Mouse (Mus musculus): ENCODE measurements around the gene Rnf167. TPM values are rescaled to one million over a fixed set of nuclear protein-coding genes. Genes with fewer than 3 reads are reported as not detected.

Gene Rnf167
- polyA plus RNA-seq, 1 experiment from 2014 or later: 118 TPM

DNA sequence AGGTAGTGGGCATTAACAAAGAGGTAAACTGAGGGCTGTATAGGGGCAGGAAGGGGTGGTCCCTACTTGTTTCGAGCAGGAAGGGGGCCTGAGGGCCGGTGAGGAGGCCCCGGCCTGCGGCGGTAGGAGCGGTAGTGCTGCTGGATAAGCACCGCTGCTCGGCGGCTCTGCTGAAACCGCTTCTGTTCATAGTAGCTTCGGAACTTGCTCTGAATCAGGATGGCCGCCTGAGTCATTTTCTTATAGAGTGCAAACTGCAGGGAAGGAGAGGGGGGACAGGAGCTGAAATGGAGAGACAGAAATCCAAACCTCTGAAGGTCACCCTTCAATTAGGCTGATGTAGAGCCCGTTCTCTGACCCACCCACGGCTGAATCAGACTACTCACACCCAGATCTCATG lies 23.4 kb downstream of the Rnf167 start:
- WGBS: 42% methylated on average over 14 of the region's 14 CpGs
- H3K36me3 ChIP-seq (ENCODE audit: control insufficient read depth, insufficient read depth, low read length): peaks cover 9% of the 10 kb centered on the region
- H3K9me3 ChIP-seq (ENCODE audit: control insufficient read depth, low read depth, low read length): no peaks in the 10 kb centered on the region
- H3K27ac ChIP-seq (ENCODE audit: low read length): peak overlapping the region; percentile 98
- no peaks in the 10 kb centered on the region for H3K27me3 ChIP-seq (ENCODE audit: control insufficient read depth, insufficient read depth, low read length)
- peak overlapping the region; percentile 64 for H3K4me3 ChIP-seq (ENCODE audit: low read depth, low read length)
- no peak for ATAC-seq (ENCODE audit: insufficient number of reproducible peaks, insufficient read depth, low FRiP score, low read depth)
- H3K4me2 ChIP-seq (replicated peaks; ENCODE audit: low read depth, low read length): peak overlapping the region; percentile 81
- peaks cover 19% of the 10 kb centered on the region for H3K4me1 ChIP-seq (ENCODE audit: control insufficient read depth, insufficient read depth, low read length)
- H3K9ac ChIP-seq (replicated peaks; ENCODE audit: low read depth, low read length): peak overlapping the region; percentile 65

DNA sequence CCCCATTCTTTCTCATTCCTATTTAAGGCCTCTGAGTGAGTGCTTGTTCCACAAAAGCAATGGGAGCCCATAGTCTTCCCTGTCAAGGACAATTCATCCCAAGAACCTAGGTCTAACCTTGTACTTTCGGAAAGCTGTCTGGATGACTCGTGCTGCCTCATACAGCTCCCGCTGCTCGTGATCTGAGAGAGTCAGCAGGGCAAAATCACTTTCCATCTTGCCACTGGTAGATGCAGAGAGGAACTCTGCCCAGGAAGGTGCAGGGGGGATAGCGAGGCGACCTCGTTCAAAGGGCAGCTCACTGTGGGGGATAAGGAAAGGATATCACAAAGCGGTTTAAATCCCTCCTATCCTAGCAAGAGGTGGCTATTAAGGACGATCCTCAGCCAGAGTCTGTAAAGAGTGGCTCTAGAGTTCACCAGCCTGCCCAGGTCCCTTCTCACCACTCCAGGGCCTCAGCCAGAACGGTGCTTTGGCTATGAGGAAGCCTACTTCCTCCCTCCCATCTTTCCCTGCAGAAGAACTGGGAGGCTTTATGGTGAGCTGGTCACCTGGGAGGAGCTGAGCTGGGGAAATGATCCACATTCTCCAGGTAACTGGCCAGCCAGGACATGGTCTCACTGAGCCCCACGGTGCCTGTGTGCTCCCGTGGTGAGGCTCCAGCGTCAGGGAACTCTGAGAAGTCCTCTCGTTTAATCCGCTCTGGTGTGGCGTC lies 24.5 kb downstream of the Rnf167 start:
- ATAC-seq (ENCODE audit: insufficient number of reproducible peaks, insufficient read depth, low FRiP score, low read depth): no peak
- 84% methylated on average over 16 of the region's 16 CpGs for WGBS
- Histone ChIP-seq H3K4me2 (replicated peaks; ENCODE audit: low read depth, low read length) (0 out of 2 replicates have a peak overlapping the region, but pooled peaks have one; percentile 81), H3K27ac (ENCODE audit: low read length) (no peak overlapping the region), H3K4me3 (ENCODE audit: low read depth, low read length) (no peak overlapping the region), H3K4me1 (ENCODE audit: control insufficient read depth, insufficient read depth, low read length) (peaks cover 19% of the 10 kb centered on the region), H3K9ac (replicated peaks; ENCODE audit: low read depth, low read length) (no peak overlapping the region), H3K9me3 (ENCODE audit: control insufficient read depth, low read depth, low read length) (no peaks in the 10 kb centered on the region), H3K36me3 (ENCODE audit: control insufficient read depth, insufficient read depth, low read length) (peaks cover 19% of the 10 kb centered on the region), H3K27me3 (ENCODE audit: control insufficient read depth, insufficient read depth, low read length) (no peaks in the 10 kb centered on the region)

DNA sequence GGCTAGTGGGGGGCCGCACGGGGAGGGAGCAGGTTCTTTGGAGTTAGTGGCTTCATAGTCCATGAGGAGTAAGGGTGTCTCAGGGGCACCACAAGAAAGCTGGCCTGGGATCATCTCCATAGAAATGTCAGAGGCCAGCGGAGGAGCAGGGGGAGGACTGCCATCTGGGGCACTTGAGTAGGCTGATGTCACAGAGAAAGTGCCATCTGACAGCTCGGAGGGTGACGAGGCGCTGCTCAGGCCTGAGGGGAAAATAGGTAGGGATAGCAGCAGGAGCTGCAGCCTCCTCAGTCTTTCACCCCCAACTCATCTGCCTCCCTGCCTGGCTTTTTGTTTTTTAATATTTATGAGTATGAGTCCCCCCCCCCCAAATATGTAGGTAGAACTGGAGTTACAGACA lies 27.0 kb downstream of the Rnf167 start:
- H3K9ac ChIP-seq (replicated peaks; ENCODE audit: low read depth, low read length): no peak overlapping the region
- H3K9me3 ChIP-seq (ENCODE audit: control insufficient read depth, low read depth, low read length): no peaks in the 10 kb centered on the region
- H3K27ac ChIP-seq (ENCODE audit: low read length): no peak overlapping the region
- H3K36me3 ChIP-seq (ENCODE audit: control insufficient read depth, insufficient read depth, low read length): peaks cover 27% of the 10 kb centered on the region
- 85% methylated on average over 6 of the region's 6 CpGs for WGBS
- H3K4me1 ChIP-seq (ENCODE audit: control insufficient read depth, insufficient read depth, low read length): peaks cover 12% of the 10 kb centered on the region
- no peaks in the 10 kb centered on the region for H3K27me3 ChIP-seq (ENCODE audit: control insufficient read depth, insufficient read depth, low read length)
- no peak for ATAC-seq (ENCODE audit: insufficient number of reproducible peaks, insufficient read depth, low FRiP score, low read depth)
- no peak overlapping the region for H3K4me3 ChIP-seq (ENCODE audit: low read depth, low read length)
- H3K4me2 ChIP-seq (replicated peaks; ENCODE audit: low read depth, low read length): no peak overlapping the region

DNA sequence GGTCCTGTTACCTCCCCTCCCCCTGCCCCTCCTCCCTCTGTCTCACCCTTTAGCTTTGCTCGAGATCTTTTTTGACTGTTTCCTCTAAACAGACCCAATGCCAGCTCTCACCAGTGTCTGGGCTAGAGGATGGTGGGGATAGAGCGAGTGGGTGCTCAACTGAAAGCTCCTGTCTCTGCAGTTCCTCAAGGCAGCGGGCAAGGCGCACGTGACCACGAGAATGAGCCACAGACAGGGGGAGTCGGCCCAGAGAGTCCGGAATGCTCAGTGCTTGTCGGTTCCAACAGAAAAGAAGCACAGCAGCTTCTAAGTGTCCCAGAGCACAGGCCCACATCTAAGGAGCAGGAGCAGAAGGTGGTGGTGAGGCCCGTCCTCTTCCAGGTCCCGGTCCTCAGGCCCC lies 27.5 kb downstream of the Rnf167 start:
- no peak for ATAC-seq (ENCODE audit: insufficient number of reproducible peaks, insufficient read depth, low FRiP score, low read depth)
- Histone ChIP-seq H3K27ac (ENCODE audit: low read length) (no peak overlapping the region), H3K9ac (replicated peaks; ENCODE audit: low read depth, low read length) (no peak overlapping the region), H3K4me2 (replicated peaks; ENCODE audit: low read depth, low read length) (no peak overlapping the region), H3K36me3 (ENCODE audit: control insufficient read depth, insufficient read depth, low read length) (peaks cover 30% of the 10 kb centered on the region), H3K27me3 (ENCODE audit: control insufficient read depth, insufficient read depth, low read length) (no peaks in the 10 kb centered on the region), H3K4me1 (ENCODE audit: control insufficient read depth, insufficient read depth, low read length) (peaks cover 12% of the 10 kb centered on the region), H3K4me3 (ENCODE audit: low read depth, low read length) (no peak overlapping the region), H3K9me3 (ENCODE audit: control insufficient read depth, low read depth, low read length) (no peaks in the 10 kb centered on the region)
- 67% methylated on average over 11 of the region's 11 CpGs for WGBS

DNA sequence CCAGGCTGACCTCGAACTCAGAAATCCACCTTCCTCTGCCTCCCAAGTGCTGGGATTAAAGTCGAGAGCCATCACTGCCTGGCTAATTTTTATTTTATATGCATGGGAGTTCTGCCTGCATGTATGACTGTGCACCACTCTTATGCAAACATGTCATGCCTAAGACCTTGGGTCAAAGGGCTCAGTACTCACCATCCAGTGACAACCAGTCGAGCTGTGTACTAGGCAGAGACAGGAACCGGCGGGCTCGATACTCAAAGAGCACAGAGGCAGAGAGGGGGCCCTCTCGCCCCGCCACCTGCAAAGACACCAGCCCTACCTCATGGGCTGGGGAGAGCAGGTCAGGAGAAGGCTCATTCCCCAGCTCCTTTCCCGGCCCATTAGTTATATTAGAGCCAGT lies 31.1 kb downstream of the Rnf167 start:
- ATAC-seq (ENCODE audit: insufficient number of reproducible peaks, insufficient read depth, low FRiP score, low read depth): no peak
- WGBS: 76% methylated on average over 9 of the region's 9 CpGs
- Histone ChIP-seq H3K4me1 (ENCODE audit: control insufficient read depth, insufficient read depth, low read length) (peaks cover 6% of the 10 kb centered on the region), H3K4me3 (ENCODE audit: low read depth, low read length) (no peak overlapping the region), H3K27ac (ENCODE audit: low read length) (no peak overlapping the region), H3K9ac (replicated peaks; ENCODE audit: low read depth, low read length) (no peak overlapping the region), H3K4me2 (replicated peaks; ENCODE audit: low read depth, low read length) (no peak overlapping the region), H3K27me3 (ENCODE audit: control insufficient read depth, insufficient read depth, low read length) (no peaks in the 10 kb centered on the region), H3K9me3 (ENCODE audit: control insufficient read depth, low read depth, low read length) (no peaks in the 10 kb centered on the region), H3K36me3 (ENCODE audit: control insufficient read depth, insufficient read depth, low read length) (peaks cover 44% of the 10 kb centered on the region)

DNA sequence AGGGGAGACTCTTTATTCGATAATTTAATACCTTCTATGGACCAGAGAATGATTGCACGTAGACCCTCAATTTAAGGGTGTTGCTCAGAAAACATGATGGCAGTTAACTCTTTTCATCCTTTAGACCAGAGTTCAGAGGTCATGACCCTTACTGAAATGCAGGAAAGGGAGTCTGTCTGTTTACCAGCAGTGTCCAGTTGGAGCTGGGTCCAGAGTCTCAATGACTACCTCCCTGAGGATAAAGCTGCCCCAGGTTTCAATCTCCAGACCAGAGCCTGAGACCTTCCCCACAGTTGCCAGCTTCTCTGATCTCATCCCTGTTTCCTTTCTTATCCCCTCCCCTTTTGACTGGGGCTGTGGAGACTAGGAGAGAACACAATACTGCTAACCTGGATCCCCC lies 31.5 kb downstream of the Rnf167 start:
- ATAC-seq (ENCODE audit: insufficient number of reproducible peaks, insufficient read depth, low FRiP score, low read depth): no peak
- Histone ChIP-seq H3K9me3 (ENCODE audit: control insufficient read depth, low read depth, low read length) (no peaks in the 10 kb centered on the region), H3K9ac (replicated peaks; ENCODE audit: low read depth, low read length) (no peak overlapping the region), H3K4me1 (ENCODE audit: control insufficient read depth, insufficient read depth, low read length) (peaks cover 6% of the 10 kb centered on the region), H3K36me3 (ENCODE audit: control insufficient read depth, insufficient read depth, low read length) (peaks cover 44% of the 10 kb centered on the region), H3K27ac (ENCODE audit: low read length) (no peak overlapping the region), H3K4me3 (ENCODE audit: low read depth, low read length) (no peak overlapping the region), H3K27me3 (ENCODE audit: control insufficient read depth, insufficient read depth, low read length) (no peaks in the 10 kb centered on the region), H3K4me2 (replicated peaks; ENCODE audit: low read depth, low read length) (no peak overlapping the region)
- 82% methylated on average over 2 of the region's 2 CpGs for WGBS

DNA sequence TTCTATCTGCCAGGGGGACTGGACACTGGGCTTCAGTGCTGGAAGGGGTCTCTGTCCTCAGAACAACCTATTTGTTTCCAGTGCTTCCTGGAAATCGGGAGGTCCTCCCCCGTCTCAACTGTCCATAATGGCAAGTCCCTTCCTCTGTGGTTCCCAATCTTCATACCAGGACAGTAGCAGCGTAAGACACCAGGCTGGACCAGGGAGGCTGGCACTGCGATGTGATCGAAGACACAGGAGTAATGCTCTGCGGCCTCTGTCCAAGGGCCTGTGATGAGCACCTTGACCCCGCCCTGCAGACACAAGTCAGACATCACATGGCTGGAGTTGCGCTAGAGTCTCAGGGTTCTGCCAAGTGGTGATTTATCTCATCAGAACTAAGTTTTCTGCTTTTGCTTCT lies 32.3 kb downstream of the Rnf167 start:
- Histone ChIP-seq H3K4me3 (ENCODE audit: low read depth, low read length) (no peak overlapping the region), H3K4me2 (replicated peaks; ENCODE audit: low read depth, low read length) (no peak overlapping the region), H3K27ac (ENCODE audit: low read length) (no peak overlapping the region), H3K36me3 (ENCODE audit: control insufficient read depth, insufficient read depth, low read length) (peaks cover 44% of the 10 kb centered on the region), H3K27me3 (ENCODE audit: control insufficient read depth, insufficient read depth, low read length) (no peaks in the 10 kb centered on the region), H3K9ac (replicated peaks; ENCODE audit: low read depth, low read length) (no peak overlapping the region), H3K9me3 (ENCODE audit: control insufficient read depth, low read depth, low read length) (no peaks in the 10 kb centered on the region), H3K4me1 (ENCODE audit: control insufficient read depth, insufficient read depth, low read length) (peaks cover 6% of the 10 kb centered on the region)
- no peak for ATAC-seq (ENCODE audit: insufficient number of reproducible peaks, insufficient read depth, low FRiP score, low read depth)
- WGBS: 91% methylated on average over 8 of the region's 8 CpGs

DNA sequence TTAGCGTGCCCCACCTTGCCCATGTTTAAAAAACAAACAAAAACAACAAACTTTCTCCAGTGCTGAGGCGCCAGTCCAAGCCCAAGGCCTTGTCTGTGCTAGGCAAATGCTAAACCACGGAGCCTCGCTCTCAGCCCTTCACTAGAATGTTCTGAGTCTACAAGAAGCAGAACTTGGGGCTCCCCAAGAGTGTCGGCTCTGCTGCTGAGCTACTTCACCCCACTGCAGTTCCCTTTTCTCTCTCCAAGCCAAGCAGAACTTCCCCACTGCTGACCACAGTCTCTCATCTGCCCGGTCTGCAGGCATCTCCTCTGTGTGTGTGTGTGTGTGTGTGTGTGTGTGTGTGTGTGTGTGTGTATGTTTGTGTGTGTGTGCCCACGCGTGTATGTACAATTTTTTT lies 32.9 kb downstream of the Rnf167 start:
- Histone ChIP-seq H3K36me3 (ENCODE audit: control insufficient read depth, insufficient read depth, low read length) (peaks cover 47% of the 10 kb centered on the region), H3K4me2 (replicated peaks; ENCODE audit: low read depth, low read length) (no peak overlapping the region), H3K9me3 (ENCODE audit: control insufficient read depth, low read depth, low read length) (no peaks in the 10 kb centered on the region), H3K27ac (ENCODE audit: low read length) (no peak overlapping the region), H3K4me3 (ENCODE audit: low read depth, low read length) (no peak overlapping the region), H3K9ac (replicated peaks; ENCODE audit: low read depth, low read length) (no peak overlapping the region), H3K4me1 (ENCODE audit: control insufficient read depth, insufficient read depth, low read length) (peaks cover 6% of the 10 kb centered on the region), H3K27me3 (ENCODE audit: control insufficient read depth, insufficient read depth, low read length) (no peaks in the 10 kb centered on the region)
- ATAC-seq (ENCODE audit: insufficient number of reproducible peaks, insufficient read depth, low FRiP score, low read depth): no peak
- WGBS: 90% methylated on average over 8 of the region's 8 CpGs

DNA sequence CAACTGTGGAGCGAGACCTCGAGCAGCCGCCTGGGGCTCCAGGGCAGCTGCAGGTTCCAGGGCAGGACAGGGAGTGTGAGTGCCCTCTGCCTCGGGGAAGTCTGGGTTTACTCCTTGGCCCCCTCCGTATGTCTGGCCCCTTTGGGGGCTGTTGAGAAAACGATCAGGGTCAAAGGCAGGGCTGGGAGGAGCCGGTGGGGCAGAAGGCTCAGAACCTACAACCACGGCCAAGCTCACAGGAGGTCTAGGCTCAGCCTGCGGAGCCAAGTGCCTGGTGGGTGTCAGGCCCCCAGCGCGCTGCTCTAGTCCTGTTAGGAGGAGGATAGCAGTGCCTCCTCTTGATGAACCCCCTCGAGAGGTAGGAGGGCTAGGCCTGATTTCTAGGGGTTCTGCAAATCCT lies 34.1 kb downstream of the Rnf167 start:
- 62% methylated on average over 12 of the region's 12 CpGs for WGBS
- no peak for ATAC-seq (ENCODE audit: insufficient number of reproducible peaks, insufficient read depth, low FRiP score, low read depth)
- H3K36me3 ChIP-seq (ENCODE audit: control insufficient read depth, insufficient read depth, low read length): peaks cover 37% of the 10 kb centered on the region

More for the DNA sequence above, 34.1 kb downstream of the Rnf167 start:
- Histone ChIP-seq H3K4me3 (ENCODE audit: low read depth, low read length) (no peak overlapping the region), H3K4me2 (replicated peaks; ENCODE audit: low read depth, low read length) (no peak overlapping the region), H3K9ac (replicated peaks; ENCODE audit: low read depth, low read length) (no peak overlapping the region), H3K9me3 (ENCODE audit: control insufficient read depth, low read depth, low read length) (no peaks in the 10 kb centered on the region), H3K27ac (ENCODE audit: low read length) (no peak overlapping the region), H3K27me3 (ENCODE audit: control insufficient read depth, insufficient read depth, low read length) (no peaks in the 10 kb centered on the region), H3K4me1 (ENCODE audit: control insufficient read depth, insufficient read depth, low read length) (peaks cover 6% of the 10 kb centered on the region)

Data from stomach, embryonic 14.5 days (tissue).